Mouse (Mus musculus): ENCODE data around the gene Pde4d.
A peak's percentile ranks its signal among the peaks of the same experiment; 100 is the strongest.

Pde4d gene

DNA sequence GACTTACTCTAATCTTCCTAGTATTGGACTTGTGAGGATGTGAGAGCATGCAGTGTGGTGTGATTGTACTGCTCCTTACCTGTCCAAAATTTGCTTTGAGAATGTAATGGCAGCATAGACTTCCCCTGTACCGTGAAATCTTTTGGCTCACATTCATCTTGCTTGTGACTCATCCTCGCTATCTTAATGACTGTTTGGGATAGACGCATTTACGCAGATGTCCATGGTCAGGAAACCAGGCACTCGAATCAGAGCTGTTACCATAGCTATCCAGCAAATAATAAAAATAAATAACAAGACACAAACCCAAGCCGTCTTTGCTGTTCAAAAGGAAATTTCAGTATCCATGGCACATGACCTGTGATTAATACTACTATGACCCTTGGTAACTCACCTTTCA is 829.5 kb downstream of the Pde4d start:
- no peak for DNase-seq (ENCODE audit: low read depth, low spot score)

DNA sequence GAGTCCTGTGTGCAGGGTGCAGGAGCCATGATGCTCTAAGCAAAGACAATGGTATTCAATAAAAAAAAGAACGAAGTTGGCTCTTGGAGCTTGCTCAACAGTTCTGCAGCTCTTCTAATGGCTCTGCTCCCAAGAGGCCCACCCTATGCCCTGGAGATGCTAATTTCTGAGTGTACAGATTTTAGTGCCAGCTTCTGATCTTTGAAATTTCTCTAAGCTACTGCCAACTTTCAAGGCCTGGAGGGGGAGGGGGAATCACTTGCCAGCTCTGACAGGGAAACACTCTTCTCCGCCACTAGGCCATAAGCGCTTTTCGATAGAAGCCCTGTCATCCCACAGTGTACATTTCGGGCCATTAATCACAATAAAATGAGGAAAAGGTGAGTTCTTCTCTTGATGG is 830.7 kb downstream of the Pde4d start:
- DNase-seq (ENCODE audit: low read depth, low spot score) = no peak

DNA sequence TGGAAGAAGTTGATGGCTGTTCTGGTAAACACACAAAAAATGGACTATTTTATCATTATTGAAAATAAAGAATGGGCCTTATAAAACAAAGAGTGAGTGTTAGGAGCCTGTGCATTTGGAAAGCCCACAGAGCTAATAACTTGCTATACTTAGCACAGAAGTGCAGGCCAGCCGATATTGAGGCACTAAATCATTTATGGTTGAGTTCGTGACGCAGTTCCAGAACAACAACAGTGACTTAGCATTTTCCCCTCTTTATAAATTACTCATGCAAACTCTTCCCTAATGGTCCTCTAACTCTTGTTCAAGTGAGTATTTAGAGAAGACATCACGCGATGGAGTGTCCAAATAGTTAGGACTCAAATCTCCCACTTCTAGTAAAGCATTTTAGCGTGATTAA is 837.7 kb downstream of the Pde4d start:
- DNase-seq (ENCODE audit: low read depth, low spot score) = no peak

DNA sequence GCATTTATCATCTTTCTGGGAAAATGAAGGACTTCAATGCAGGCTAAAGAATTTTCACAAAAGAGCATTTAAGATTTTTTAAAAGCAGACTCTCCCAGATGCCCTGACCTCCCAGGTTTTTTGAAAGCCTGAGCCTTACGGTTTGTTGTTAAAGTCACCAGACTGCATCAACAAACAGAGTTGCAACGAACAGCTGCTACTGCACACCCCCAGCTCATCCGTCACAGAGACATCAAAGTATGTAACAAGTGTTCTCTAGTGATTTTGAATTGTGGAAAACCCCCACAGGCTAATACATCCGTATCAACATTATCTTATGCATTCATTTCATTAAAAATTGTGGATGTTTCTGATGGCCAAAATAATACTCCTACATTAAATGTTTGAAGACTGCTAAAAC is 841.2 kb downstream of the Pde4d start:
- no peak for DNase-seq (ENCODE audit: low read depth, low spot score)

DNA sequence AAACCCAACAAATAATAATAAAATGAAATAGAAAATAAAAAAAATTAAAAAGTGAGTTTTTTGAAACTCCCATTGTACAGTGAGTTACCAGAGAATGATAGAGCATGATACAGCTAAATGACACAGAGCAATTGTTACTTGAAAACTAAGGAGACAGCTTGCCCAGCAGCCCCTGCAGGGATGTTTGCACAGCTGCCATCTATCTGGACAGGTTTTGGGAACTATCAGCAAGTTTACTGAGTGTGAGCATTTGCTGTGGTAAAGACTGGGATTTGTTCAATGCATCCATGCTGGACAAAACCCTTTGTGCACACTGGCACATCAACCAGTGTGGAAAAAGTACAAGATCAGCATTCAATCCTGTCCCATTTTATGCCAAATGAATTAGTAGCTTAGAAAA is 843.3 kb downstream of the Pde4d start:
- no peak for DNase-seq (ENCODE audit: low read depth, low spot score)

DNA sequence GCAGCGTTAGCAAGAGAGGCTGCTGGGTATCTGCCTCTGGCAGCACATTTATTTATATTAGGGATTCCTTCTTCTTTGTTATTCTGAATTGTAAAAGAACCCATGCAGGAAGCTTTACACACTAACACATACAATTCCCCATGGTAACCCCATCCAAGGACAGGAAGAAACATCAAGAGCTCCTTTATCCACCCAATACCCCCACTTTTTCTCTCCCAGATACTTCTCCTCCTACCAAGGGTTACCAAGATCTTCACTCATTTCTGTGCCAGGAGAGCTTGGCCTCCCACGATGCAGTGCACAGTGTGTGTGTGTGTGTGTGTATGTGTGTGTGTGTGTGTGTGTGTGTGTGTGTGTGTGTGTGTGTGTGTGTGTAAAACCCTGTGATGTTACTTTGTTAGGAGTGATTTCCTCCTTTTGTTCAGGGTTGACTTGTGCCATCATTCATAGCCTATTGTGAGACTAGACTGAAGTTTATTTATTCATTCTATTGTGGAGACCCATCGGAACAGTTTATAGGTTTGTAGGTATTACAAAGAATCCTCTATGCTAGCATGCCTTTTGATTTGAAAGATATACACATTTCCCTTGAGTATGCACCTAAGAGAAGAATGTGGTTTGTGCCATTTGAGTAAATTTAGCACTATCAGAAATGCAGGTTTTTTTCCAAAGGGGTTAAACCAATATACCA is 846.7 kb downstream of the Pde4d start:
- DNase-seq (ENCODE audit: low read depth, low spot score) = no peak

DNA sequence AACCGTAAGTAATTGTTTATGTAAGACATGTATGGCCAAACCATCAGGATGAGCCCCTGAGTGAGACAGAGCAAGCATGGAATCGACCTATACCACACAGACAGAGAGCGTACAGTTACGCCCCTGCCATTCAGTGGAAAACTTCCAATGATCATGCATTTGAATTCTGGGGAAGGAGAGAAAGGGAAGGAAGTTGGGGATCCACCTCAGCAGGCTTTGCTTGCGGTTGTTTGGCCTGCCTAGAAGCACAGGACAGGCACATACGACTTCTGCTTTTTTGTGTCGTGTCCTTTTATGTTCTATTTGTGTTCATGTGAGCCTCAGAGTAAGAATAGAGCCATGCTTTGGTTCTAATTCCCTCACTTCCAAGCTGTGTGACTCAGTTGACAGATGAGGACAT is 849.1 kb downstream of the Pde4d start:
- no peak for DNase-seq (ENCODE audit: low read depth, low spot score)

DNA sequence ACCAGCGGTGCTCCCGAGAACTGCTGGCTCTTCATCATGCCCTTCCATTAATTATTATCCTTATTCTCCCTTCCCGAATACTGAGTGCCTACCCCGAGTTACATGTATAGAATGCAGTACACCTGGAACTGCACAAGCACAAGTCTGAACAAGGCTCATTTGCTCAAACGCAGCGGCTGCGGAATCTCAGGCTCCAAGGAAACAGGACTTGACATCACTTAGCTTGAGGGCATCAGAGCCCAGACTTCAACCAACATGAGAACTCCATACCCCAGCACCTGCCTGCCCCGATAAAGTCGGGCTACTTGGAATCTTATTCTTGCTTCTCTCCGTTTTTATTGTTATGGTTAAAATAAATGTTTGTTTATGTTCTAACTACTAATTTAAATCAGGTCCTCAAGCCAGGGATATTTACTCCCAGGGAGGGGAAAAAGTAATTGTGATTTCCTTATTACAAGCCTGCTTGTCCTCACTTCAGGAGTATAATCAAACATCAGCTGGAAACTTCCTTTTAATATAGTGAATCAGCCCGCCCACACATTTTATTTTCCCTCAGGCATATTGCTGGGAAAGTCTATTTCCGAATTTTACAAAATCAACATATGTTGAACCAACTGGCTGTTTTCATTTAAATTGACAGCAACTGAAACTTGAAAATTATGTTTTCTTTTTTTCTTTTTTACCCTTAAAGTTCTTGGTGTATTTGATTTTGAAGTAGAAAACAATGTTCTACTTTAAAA is 849.9 kb downstream of the Pde4d start:
- peak; percentile 20 for DNase-seq (ENCODE audit: low read depth, low spot score)

DNA sequence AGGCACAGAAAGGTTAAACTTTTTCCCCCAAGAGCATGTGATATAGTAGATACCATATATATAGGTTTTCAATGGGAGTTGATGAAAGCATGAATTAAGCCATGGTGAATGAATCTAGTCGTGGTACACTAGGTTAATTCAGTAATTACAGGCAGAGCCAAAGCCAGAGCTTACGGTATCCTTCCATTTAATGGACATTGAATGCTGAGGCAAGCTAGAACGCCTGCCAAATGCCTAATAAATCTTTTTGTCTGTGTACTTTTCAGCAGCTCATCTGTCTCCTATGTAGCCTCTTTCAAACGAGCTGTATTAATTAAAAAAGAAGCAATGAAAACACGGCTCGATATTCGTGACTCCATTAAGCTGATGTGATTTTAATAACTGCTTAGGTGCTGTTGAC is 862.8 kb downstream of the Pde4d start:
- no peak for DNase-seq (ENCODE audit: low read depth, low spot score)

DNA sequence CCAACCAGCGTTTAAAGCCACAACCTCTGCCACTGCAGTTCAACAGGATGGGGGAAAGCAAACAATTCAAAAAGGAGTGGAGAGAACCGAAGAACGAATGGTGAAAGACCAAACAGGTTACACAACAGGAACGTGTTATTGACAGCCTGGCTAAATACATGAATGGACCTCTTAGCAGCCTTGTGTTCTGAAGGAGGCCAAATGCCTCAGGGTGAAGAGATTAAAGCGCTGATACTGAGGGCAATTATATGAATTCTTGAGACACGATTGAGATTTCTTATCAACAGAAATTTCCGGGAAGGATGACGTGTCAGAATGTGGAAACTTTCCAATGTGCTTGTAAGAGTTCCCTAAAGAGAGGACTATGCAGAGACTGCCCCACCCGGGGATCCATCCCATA is 865.9 kb downstream of the Pde4d start:
- no peak for DNase-seq (ENCODE audit: low read depth, low spot score)

DNA sequence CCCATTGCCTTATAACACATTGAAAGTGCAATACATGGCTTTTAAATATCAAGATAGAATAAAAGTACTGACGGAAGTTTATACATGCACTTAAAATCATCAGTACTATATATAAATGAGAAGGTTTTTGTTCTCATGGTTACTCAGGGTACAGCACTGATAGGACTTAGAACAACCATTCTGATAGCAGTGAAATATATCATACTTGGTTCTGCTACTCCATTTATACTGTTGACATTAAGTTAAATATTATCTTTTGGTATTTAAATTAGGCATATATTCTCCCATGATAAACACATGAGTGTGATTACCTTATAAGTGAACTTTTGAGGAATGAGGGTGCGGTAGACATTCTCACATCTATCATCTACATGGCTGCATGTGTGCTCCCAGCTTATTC is 867.9 kb downstream of the Pde4d start:
- DNase-seq (ENCODE audit: low read depth, low spot score) = no peak

DNA sequence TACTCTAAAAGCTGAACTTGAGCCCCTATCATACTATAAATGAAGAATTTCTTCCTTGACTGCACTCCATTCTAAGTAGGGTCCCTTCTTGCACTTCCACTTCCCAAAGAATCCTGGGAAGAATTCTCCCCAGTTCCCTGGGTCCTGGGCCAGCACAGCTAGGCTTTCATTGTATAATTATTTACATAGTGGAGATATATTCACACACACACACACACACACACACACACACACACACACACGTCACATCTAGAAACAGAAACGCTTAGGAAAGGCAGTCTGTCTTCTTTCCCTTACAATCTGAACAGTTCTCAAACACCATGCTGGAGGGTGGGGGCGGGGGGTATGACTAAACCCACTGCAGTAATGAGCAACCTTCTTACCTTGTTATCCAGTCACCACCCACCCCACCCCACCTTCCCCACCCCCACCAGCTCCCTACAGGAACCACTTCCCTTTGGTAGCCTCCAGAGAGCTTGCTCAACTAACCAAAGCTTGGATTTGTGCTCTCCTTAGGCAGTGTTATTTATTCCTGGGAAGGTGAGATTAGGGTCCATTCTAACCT is 868.8 kb downstream of the Pde4d start:
- no peak for DNase-seq (ENCODE audit: low read depth, low spot score)

DNA sequence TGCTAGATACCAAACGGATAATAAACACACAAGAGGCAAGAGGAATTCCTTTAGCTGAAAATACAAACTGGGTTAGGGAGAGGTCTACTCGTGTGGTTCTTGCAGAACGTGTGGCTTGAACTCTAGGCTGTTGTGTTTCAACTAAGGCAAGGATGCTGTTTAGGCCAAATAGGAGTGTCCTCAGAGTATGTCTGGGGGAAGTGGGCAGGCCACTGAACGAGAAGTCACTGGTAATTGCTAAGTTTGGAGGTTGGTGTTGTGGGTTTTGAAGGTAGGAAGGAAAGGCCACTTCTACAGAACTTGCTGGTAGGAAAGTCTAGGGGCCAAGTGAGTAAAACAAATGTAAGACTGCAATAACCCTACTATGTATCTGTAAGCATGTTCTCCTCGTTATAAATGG is 876.3 kb downstream of the Pde4d start:
- DNase-seq (ENCODE audit: low read depth, low spot score) = no peak

DNA sequence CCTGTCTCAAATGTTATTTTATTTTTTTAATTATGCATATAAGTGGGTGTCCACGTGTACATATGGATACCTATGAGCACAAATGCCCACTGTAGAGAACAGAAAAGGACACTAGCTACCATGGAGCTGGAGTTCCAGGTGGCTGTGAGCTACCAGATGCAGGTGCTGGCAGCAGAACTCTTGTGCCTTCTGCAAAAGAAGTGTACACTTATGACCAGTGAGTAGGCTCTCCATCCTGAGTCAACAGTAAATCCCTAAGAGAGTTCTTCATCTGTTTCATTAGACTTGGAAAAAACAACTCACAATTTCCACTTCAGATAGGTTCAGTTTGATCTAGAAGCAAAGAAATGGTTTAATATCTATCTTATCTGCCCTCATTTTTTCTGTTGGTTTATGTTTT is 881.8 kb downstream of the Pde4d start:
- DNase-seq (ENCODE audit: low read depth, low spot score) = no peak

DNA sequence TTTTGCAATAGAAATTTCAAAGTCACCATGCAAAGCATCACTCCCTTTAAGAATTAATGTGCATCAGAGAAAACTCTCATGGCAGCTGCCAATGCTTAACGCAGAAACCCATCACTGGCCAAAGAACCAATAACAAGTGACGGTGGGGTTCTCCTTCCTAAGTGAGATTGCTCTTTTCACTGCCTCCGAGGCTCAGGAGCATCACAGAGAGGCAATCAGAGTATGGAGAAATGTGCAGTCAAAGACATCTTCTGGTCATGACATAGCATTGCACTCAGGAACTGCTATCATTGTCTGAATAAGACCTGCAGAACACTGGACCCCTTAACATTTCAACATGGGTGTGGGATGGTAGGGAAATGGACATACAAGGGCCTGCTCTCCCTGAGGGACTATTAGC is 892.2 kb downstream of the Pde4d start:
- DNase-seq (ENCODE audit: low read depth, low spot score) = no peak

DNA sequence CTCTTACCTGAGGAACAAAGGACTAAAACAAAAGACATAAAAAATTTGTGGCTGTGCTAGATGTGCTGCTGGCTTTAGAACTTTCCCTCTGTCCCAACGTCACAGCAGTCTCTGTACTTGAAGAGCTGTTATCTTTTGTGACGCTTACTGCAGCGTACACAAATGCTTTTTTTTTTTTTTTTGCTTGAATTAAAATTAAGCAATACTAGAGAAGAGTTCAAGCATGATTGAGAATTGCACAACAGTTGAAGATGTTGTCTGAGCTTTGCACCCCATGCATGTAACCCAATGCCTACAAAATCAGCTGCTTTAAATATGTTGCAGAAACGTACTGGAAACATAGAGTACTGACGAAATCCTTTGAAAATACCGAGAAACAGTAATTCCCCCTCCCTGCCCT is 892.7 kb downstream of the Pde4d start:
- DNase-seq (ENCODE audit: low read depth, low spot score) = no peak

DNA sequence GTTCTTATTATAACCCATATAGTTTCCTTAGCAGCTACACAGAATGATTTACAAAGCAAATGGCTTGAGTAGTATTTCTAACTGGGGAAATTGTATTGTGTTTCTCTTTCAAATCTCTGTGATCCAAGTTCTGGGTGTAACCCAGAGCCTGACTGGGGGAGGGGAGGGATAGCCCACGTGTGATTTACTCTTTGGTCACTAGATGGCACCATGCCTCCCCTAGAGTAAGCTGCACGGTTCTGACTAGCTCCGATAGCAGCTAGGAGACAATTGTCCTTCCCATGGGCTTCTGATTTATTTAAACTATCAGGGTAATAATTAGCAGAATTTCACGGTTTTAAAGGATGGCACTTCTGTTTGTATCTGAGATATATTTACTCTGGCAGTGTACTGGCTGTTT is 893.8 kb downstream of the Pde4d start:
- DNase-seq (ENCODE audit: low read depth, low spot score) = peak; percentile 70

DNA sequence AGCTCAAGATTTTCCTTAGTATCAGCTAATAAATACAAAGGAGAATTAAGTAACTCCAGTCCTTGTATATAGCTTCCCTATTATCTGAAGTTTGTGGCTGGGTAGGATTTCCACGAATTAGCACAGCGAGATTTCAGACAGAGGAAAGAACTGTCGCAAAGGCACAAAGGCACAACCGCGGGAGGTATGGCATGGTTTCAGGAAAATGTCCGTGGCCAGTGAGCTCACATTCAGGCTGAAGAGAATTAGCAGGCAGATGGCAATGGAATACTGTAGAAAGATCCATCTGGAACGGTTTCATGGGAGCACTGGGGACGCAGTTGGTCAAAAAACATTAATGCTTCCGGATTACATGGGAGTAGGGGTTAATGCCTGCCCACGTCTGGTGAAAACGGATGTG is 898.0 kb downstream of the Pde4d start:
- DNase-seq (ENCODE audit: low read depth, low spot score) = no peak

DNA sequence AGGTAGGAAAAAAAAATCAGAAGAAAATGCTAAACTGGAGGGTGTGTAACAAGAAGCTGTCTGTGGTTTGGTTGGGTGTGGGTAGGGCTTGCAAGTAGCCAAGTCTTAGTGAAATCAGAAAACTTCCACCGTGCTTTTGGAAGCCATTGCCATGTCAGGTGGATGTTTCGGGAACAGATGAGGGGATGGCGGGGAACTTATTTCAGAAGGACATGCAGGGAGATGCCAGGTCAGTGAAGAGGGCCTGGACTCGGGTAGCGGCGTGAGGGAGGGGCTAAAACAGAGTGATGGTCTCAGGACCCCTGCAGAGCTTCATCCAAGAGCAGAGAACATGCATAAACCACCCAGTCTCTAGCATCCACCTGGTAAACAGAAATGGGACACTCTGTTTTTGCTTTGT is 898.6 kb downstream of the Pde4d start:
- no peak for DNase-seq (ENCODE audit: low read depth, low spot score)

DNA sequence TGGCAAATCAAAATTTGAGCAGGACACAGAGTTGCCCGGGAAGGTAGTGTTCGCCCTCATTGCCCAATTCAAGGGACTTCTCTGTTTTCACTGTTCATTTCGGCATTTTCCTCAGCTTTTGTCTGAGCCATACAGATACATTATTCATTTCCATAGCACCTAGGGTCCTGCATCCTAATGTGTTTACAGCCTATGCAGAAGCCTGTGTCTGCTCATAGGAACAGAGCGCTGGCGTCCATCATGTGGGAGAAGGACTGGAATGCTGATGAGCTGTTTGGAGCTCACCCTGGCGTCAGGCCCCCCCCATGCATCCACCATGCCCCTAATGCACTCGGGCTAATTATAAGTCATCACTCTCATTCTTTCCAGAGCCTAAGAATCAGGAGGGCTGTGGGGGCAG is 900.4 kb downstream of the Pde4d start:
- DNase-seq (ENCODE audit: low read depth, low spot score) = no peak

DNA sequence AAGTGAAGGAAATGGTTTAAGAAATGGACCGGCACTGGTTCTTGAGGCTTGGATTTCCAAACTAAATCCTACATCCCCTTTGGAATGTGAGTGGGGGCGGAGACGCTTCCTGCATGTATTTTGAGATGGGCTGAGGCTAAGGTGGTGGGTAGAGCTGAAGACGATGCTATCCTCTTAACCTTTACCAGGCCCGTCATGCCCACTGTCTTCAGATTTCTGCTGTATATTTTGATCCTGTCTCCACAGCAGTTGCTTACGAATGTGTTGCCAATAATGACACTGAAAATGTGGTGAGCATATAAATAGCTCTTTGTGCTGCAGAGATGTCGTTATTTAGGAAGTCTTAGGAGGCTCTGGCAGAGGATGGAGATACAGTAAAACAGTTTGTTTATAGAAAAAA is 904.3 kb downstream of the Pde4d start:
- DNase-seq (ENCODE audit: low read depth, low spot score) = no peak

DNA sequence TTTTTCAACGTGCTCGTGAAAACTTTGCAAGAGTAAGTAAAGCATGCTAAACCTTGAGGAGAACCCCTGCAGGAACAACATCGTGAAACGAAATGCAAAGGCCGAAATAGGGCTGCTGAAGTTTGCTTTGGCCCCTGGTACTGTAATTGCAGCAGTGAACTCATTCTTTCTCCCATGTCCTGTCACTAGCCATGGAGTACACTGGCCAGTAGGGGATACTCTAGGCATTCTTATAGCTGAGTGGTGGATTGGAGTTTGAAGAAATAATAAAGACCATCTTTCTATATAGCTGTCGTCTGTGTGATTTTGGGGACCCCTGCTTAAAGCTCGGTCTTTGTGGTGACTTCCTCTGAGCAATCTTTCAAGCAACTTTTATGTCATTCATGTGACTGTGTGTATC is 906.5 kb downstream of the Pde4d start:
- DNase-seq (ENCODE audit: low read depth, low spot score) = no peak

DNA sequence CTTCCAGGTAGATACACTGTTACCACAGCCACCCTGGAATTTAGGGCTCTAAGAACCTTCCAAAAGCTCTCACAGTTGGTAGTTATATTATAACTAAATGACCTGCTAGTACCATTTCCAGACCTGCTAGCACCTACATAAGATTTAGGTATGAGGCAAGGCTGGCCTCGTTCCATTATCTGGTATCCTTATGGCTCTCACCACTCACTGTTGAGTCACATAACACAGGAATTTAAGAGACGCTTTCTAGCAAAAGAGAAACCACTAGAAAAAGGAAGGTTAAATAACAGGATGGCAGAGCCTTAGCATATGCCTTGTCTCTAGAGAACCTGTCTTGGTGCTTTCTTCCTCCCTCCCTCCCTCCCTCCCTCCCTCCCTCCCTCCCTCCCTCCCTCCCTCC is 910.2 kb downstream of the Pde4d start:
- DNase-seq (ENCODE audit: low read depth, low spot score) = no peak
